Mouse (Mus musculus) ES-E14 (cell line): ENCODE data around the gene Sapcd1.

Experiments
- CHD2 ChIP-seq: IDR thresholded peaks from 2 replicates; pipeline ENCODE4 v1.6.1; 2014; ENCODE audit warnings: mild to moderate bottlenecking, low read depth, low read length, inconsistent platforms
- HCFC1 ChIP-seq: IDR thresholded peaks from 2 replicates; pipeline ENCODE4 v1.6.1; 2012; ENCODE audit warnings: low read length, inconsistent platforms, borderline replicate concordance; ENCODE audit not compliant: insufficient read depth
- ZNF384 ChIP-seq: IDR thresholded peaks from 2 replicates; pipeline ENCODE4 v1.6.1; 2012; ENCODE audit warnings: low read depth, low read length, inconsistent platforms

GRCm38 (mm10) chr17:35009586-35009985, 18.2 kb downstream of the Sapcd1 start:
- TF ChIP-seq HCFC1 (no peak), CHD2 (no peak), ZNF384 (no peak)
